Mouse (Mus musculus) frontal cortex, adult (tissue): ENCODE results near the gene Gm20747.
"Not testable (repeated sequence)": the region's sequence is repeated elsewhere in the genome, so short reads cannot be mapped to it uniquely, and the experiment has no call there.

Experiments
- ATAC-seq: cut with Nextera tagmentation; 2 replicates; pipeline ENCODE4 v1.9.2; 2017; ENCODE audit warnings: mild to moderate bottlenecking, moderate library complexity, mixed read lengths; ENCODE audit not compliant: low TSS enrichment

Gene Gm20747

DNA sequence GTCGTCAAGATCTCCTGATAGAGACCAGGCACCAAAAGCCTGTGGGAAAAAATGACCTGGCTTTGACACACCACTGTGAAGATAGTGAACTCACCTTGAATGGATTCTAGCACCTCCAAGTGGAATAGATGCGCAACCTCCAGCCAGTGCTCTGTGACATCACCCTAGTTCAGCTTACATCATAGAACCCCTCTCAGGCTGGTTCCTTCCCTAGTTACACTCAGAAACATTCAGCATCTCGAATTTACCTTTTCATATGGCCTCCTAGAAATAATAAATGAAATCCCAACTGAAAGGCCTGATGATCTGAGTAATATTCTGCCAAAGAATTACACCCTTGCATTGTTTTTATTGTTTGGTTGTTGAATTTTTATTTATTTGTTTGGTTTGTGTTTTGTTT lies at the start of gene Gm20747:
Gene Gm20747, minus strand, starts transcription at position 101 of the 400 bp plus-strand sequence.
- ATAC-seq, result not testable (repeated sequence)
